Mouse (Mus musculus) frontal cortex, adult (tissue): ENCODE data around the gene Prkar2a.

Source experiments
- ATAC-seq: cut with Nextera tagmentation; 2 replicates; pipeline ENCODE4 v1.9.2; 2017; ENCODE audit warnings: mild to moderate bottlenecking, moderate library complexity, mixed read lengths; ENCODE audit not compliant: low TSS enrichment

Gene Prkar2a

GRCm38 (mm10) chr9:108692226-108693041 is 3.3 kb downstream of the Prkar2a start:
- ATAC-seq: peak; percentile 78

GRCm38 (mm10) chr9:108693946-108694345 is 4.8 kb downstream of the Prkar2a start:
- ATAC-seq: no peak

- no peak for ATAC-seq
These were observed 5.4 kb downstream of the Prkar2a start for GRCm38 (mm10) chr9:108694533-108694932.

GRCm38 (mm10) chr9:108702476-108702875 is 13.4 kb downstream of the Prkar2a start:
- no peak for ATAC-seq

- no peak for ATAC-seq
These were observed 14.4 kb downstream of the Prkar2a start for GRCm38 (mm10) chr9:108703373-108704110.

- no peak for ATAC-seq
These were observed 15.5 kb downstream of the Prkar2a start for GRCm38 (mm10) chr9:108704591-108704990.

GRCm38 (mm10) chr9:108707212-108707611 is 18.1 kb downstream of the Prkar2a start:
- peak; percentile 79 for ATAC-seq

GRCm38 (mm10) chr9:108708833-108709232 is 19.7 kb downstream of the Prkar2a start:
- ATAC-seq: 0 out of 2 replicates have a peak, but pooled peaks have one; percentile 32

GRCm38 (mm10) chr9:108710767-108711166 is 21.7 kb downstream of the Prkar2a start:
- ATAC-seq: no peak

- no peak for ATAC-seq
These were observed 27.1 kb downstream of the Prkar2a start for GRCm38 (mm10) chr9:108716199-108716598.

- no peak for ATAC-seq
These were observed 34.6 kb downstream of the Prkar2a start for GRCm38 (mm10) chr9:108723751-108724150.

- ATAC-seq: peak; percentile 93
These were observed 37.0 kb downstream of the Prkar2a start for GRCm38 (mm10) chr9:108726116-108726515.

GRCm38 (mm10) chr9:108729050-108729449 is 39.9 kb downstream of the Prkar2a start:
- no peak for ATAC-seq

- no peak for ATAC-seq
These were observed 43.3 kb downstream of the Prkar2a start for GRCm38 (mm10) chr9:108732462-108732861.

- no peak for ATAC-seq
These were observed 45.5 kb downstream of the Prkar2a start for GRCm38 (mm10) chr9:108734626-108735025.

- ATAC-seq: no peak
These were observed 50.1 kb downstream of the Prkar2a start for GRCm38 (mm10) chr9:108739239-108739638.

- ATAC-seq: no peak
These were observed 50.9 kb downstream of the Prkar2a start for GRCm38 (mm10) chr9:108740062-108740461.

GRCm38 (mm10) chr9:108742048-108742447 is 52.9 kb downstream of the Prkar2a start:
- no peak for ATAC-seq

GRCm38 (mm10) chr9:108746876-108747499 is 57.9 kb downstream of the Prkar2a start:
- ATAC-seq: no peak

GRCm38 (mm10) chr9:108747694-108748093 is 58.6 kb downstream of the Prkar2a start:
- ATAC-seq: no peak

- no peak for ATAC-seq
These were observed 59.6 kb downstream of the Prkar2a start for GRCm38 (mm10) chr9:108748600-108749183.

GRCm38 (mm10) chr9:108750616-108751015 is 61.5 kb downstream of the Prkar2a start:
- ATAC-seq: no peak
